Mouse (Mus musculus) small intestine, adult 2 months (tissue): Measurements from ENCODE around the gene Gm6993.

ENCODE experiments used
- CTCF ChIP-seq: fragments of 200-500 bp; IDR thresholded peaks from 2 replicates; pipeline ENCODE4 v1.5.1; 2012; ENCODE audit warnings: low read depth, mild to moderate bottlenecking, control low read depth, inconsistent platforms, low read length, moderate library complexity, mixed read lengths; ENCODE audit not compliant: insufficient replicate concordance, insufficient read length; ENCODE audit errors: extremely low read depth
- POLR2A ChIP-seq: fragments of 200-500 bp; IDR thresholded peaks from 2 replicates; pipeline ENCODE4 v1.6.1; 2012; ENCODE audit warnings: low read depth, mild to moderate bottlenecking, control low read depth, inconsistent platforms, low read length, moderate library complexity

DNA sequence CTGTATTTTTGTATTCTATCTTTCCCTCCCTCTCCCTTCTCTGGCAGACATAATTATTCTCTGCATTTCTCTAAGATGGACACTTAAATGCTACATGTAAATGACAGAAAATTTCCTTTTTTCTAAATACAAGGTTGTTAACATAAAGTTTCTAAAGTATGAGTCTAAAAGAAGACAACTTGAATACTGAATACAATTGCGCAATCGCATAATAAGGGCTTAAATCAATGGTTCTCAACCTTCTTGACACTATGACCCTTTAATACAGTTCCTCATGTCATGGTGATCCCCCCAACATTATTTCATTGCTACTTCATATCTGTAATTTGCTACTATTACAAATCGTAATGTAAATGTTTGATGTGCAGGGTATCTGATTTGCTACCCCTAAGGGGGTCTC is 35.7 kb upstream of the Gm6993 start:
- TF ChIP-seq POLR2A (no peak), CTCF (no peak)
